Mouse (Mus musculus) brain, embryonic 14.5 days (tissue): ENCODE data around the gene Snrnp25.

Experiments used
- CTCF ChIP-seq: fragments of 200-500 bp; IDR thresholded peaks from 2 replicates; pipeline ENCODE4 v1.5.1; 2012; ENCODE audit warnings: inconsistent platforms, mild to moderate bottlenecking, moderate library complexity, borderline replicate concordance; ENCODE audit not compliant: insufficient read depth, insufficient read length; ENCODE audit errors: extremely low read depth
- POLR2A ChIP-seq: fragments of 200-500 bp; IDR thresholded peaks from 2 replicates; pipeline ENCODE4 v1.6.1; 2012; ENCODE audit warnings: mild to moderate bottlenecking, inconsistent platforms, borderline replicate concordance; ENCODE audit not compliant: poor library complexity, insufficient read depth, insufficient read length, severe bottlenecking; ENCODE audit errors: extremely low read depth

GRCm38 (mm10) chr11:32232848-32233247, 27.6 kb downstream of the Snrnp25 start:
- no peak for TF ChIP-seq CTCF
- TF ChIP-seq POLR2A: no peak
